7 mouse cellular contexts compared by ENCODE assay signal in the genomic region with DNA sequence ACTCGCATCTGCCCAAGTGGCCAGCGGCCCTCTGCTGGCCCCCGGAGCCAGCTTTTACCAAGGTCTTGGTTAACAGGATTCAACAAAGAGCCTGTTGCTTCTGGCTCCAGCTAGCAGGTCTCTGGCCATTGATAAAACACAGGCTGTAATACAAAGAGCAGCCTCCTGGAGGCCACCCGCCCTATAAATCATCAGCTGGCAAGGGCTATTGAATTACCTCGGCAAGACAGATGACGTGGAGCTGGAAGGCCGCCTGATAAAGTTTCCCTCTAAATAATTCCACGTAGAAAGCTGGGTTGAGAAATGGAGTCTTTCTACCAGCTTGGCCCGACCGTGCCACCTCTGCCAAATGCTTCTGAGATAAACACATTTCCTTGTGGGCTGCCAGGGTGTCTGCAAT.
DNase-seq lines count a peak whose midpoint lies in the region; ATAC-seq lines count a peak whose summit lies in the region.

No protein-coding gene starts in this region.

- no peak for ATAC-seq in erythroid progenitor cell, adult 5-6 weeks (replicated peaks; ENCODE audit: low FRiP score, poor library complexity, severe bottlenecking)

- DNase-seq in kidney, postnatal 10 days: peak; percentile 6
- no peak for DNase-seq in kidney, postnatal 36 days
- peak; percentile 90 for DNase-seq in adrenal gland, adult 8-10 months
- DNase-seq in embryo, embryonic 10 days (ENCODE audit: low spot score): peak; percentile 53
- peak; percentile 10 for DNase-seq in ovary, adult 18-20 months (ENCODE audit: low spot score)
- DNase-seq in lung, adult 18-20 months: no peak

Comparison
In these comparisons a context has a peak if more than half of its experiments do, and no peak if none do; other contexts are left out.
1. DNase-seq: peak in kidney, postnatal 10 days (single experiment), adrenal gland, adult 8-10 months (single experiment), embryo, embryonic 10 days (single experiment) and ovary, adult 18-20 months (single experiment); none in kidney, postnatal 36 days (0 of 2) and lung, adult 18-20 months (0 of 2).